Mouse (Mus musculus) bone marrow, adult 2 months (tissue): ENCODE measurements at regions not wholly inside any gene's neighbourhood (a gene's known extent, or its start where the extent isn't known, plus 50 kb on each side); places are given as distances from the start of the nearest gene placed in this dataset.

Experiments used
- CTCF ChIP-seq: fragments of 200-500 bp; IDR thresholded peaks from 2 replicates; pipeline ENCODE4 v1.5.1; 2011; ENCODE audit warnings: low read length, control low read depth; ENCODE audit not compliant: control insufficient read depth, insufficient read depth
- POLR2A ChIP-seq: fragments of 200-500 bp; IDR thresholded peaks from 2 replicates; pipeline ENCODE4 v1.6.1; 2011; ENCODE audit warnings: low read depth, mild to moderate bottlenecking, control low read depth, low read length, borderline replicate concordance; ENCODE audit not compliant: control insufficient read depth

DNA sequence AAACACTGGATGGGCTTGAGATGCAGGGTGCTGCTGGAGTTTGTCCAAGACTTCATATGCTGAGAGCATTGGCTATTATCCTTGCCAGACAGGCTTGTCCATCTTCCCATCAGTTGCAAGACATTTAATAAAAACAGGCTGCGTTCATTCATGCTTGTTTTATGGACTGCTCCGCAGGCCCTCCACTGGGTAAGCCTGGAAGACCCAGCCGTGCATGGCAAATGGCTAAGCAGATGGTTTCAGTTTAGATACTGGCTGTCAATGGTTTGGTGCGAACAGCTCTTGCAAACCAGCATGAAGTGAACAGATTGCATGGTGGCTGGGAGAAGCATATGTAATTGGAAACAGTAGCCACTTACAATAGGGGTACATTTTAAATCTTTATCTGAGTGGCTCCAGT is 556.4 kb upstream of the Klf4 start:
- no peak for TF ChIP-seq CTCF
- TF ChIP-seq POLR2A, result no peak
